Mouse (Mus musculus) lung, postnatal 0 days (tissue): Measurements from ENCODE around the gene Psmd9. TPM values are rescaled to one million over a fixed set of nuclear protein-coding genes. Genes with fewer than 3 reads are reported as not detected.
A peak's percentile ranks its signal among the peaks of the same experiment; 100 is the strongest.

Experiments
- ATAC-seq: fragments of 200-750 bp; cut with Nextera tagmentation; 2 replicates; pipeline ENCODE4 v1.8.0; 2017; ENCODE audit warnings: moderate library complexity
- DNase-seq: peaks from one replicate; pipeline ENCODE4 v3.0.0-alpha.2; 2016; ENCODE audit warnings: low spot score
- H3K27ac ChIP-seq: fragments of 300-500 bp; sonication (generic); 2 replicates; pipeline ENCODE4 v1.5.1; 2014; ENCODE audit warnings: antibody characterized with exemption, mild to moderate bottlenecking, low read length, mixed read lengths
- H3K27me3 ChIP-seq: fragments of 300-500 bp; sonication (generic); replicated peaks from 2 replicates; pipeline ENCODE4 v1.6.1; 2014; ENCODE audit warnings: low read length, mixed read lengths; ENCODE audit not compliant: insufficient read depth
- H3K36me3 ChIP-seq: fragments of 300-500 bp; sonication (generic); 2 replicates; pipeline ENCODE4 v1.6.1; 2014; ENCODE audit warnings: low read length, mixed read lengths; ENCODE audit not compliant: insufficient read depth
- H3K4me1 ChIP-seq: fragments of 300-500 bp; sonication (generic); 2 replicates; pipeline ENCODE4 v1.6.1; 2014; ENCODE audit warnings: antibody characterized with exemption, low read depth, low read length, mixed read lengths; ENCODE audit not compliant: insufficient read depth
- H3K4me2 ChIP-seq: fragments of 300-500 bp; sonication (generic); replicated peaks from 2 replicates; pipeline ENCODE4 v1.6.1; 2014; ENCODE audit warnings: low read depth, mild to moderate bottlenecking, low read length, moderate library complexity, mixed read lengths
- H3K4me3 ChIP-seq: fragments of 300-500 bp; sonication (generic); 2 replicates; pipeline ENCODE4 v1.5.1; 2014; ENCODE audit warnings: low read depth, low read length
- H3K9ac ChIP-seq: fragments of 300-500 bp; sonication (generic); replicated peaks from 2 replicates; pipeline ENCODE4 v1.6.1; 2014; ENCODE audit warnings: low read depth, mild to moderate bottlenecking
- H3K9me3 ChIP-seq: fragments of 300-500 bp; sonication (generic); 2 replicates; pipeline ENCODE4 v1.6.1; 2016; ENCODE audit warnings: low read length, mixed read lengths
- CTCF ChIP-seq: IDR thresholded peaks from 2 replicates; pipeline ENCODE4 v1.5.1; 2016; ENCODE audit warnings: antibody characterized with exemption, mild to moderate bottlenecking
- EP300 ChIP-seq: IDR thresholded peaks from 2 replicates; pipeline ENCODE4 v1.6.1; 2016; ENCODE audit warnings: antibody characterized with exemption, mild to moderate bottlenecking, control low read depth
- WGBS: fragments of 180-500 bp; shearing (Covaris S2); extraction: QIAGEN DNeasy Blood & Tissue Kit; methylation state at CpG from one replicate; pipeline ENCODE4 v1.1.7; 2014; 5-methylcytosine and 5-hydroxymethylcytosine counted together
- polyA plus RNA-seq: library from polyadenylated mRNA; unstranded; fragments of >200 nt; fragmentation: Nextera tagmentation; extraction: Ambion mirVana; gene quantifications from 2 replicates; pipeline ENCODE4 v1.2.1, GENCODE M21; 2015

Gene Psmd9
- polyA plus RNA-seq, 1 experiment from 2014 or later = 62.0 TPM

DNA sequence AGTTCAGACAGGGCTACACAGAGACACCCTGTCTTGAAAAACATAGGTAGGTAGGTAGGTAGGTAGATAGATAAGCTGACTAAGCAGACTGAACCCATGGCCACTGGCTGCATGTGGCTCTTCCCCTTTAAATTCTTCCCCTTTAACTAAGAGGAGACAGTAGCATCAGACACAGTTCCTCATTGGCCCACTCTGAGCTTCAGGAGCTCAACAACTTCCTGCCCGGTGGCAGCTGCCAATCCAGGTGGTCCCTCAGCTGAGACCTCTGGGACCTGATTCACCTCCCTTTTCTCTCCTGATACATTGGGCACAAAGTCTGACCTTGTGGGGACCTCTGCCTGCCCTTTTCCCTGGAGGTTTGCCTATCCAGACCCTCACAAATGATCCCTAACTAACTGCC is 16.3 kb upstream of the Psmd9 start:
- WGBS = 71% methylated on average over 1 of the region's 1 CpGs
- H3K4me1 ChIP-seq = peaks cover 11% of the 10 kb centered on the region
- TF ChIP-seq EP300 = no peak
- no peak for TF ChIP-seq CTCF

DNA sequence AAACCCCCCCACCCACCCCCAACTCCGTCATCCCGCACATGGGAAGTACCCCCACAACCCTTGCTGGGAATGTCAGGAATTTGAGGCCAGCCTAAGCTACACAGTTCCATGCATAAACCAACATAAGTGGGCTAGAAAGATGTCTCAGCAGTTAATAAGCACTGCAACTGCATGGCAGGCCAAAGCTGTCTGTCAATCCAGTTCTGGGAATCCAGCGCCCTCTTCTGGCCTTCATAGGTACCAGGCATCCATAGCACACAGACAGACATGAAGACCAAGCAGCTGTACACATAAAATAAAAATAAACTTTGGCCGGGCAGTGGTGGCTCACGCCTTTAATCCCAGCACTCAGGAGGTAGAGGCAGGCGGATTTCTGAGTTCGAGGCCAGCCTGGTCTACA is 13.8 kb upstream of the Psmd9 start:
- peak; percentile 57 for ATAC-seq
- no peak overlapping the region for H3K9ac ChIP-seq
- H3K36me3 ChIP-seq = peaks cover 41% of the 10 kb centered on the region
- no peak for TF ChIP-seq EP300
- TF ChIP-seq CTCF = peak; percentile 86
- peaks cover 6% of the 10 kb centered on the region for H3K4me1 ChIP-seq
- 22% methylated on average over 7 of the region's 7 CpGs for WGBS
- no peaks in the 10 kb centered on the region for H3K27me3 ChIP-seq
- H3K9me3 ChIP-seq = no peaks in the 10 kb centered on the region
- H3K4me3 ChIP-seq = no peak overlapping the region
- peak; percentile 88 for DNase-seq
- H3K27ac ChIP-seq = no peak overlapping the region
- H3K4me2 ChIP-seq = no peak overlapping the region

More for the DNA sequence above, 16.3 kb upstream of the Psmd9 start:
- no peaks in the 10 kb centered on the region for H3K9me3 ChIP-seq
- H3K36me3 ChIP-seq = peaks cover 20% of the 10 kb centered on the region
- no peak overlapping the region for H3K4me2 ChIP-seq
- DNase-seq (no peak), ATAC-seq (no peak)
- no peak overlapping the region for H3K27ac ChIP-seq
- H3K27me3 ChIP-seq = no peaks in the 10 kb centered on the region
- H3K4me3 ChIP-seq = no peak overlapping the region
- no peak overlapping the region for H3K9ac ChIP-seq

DNA sequence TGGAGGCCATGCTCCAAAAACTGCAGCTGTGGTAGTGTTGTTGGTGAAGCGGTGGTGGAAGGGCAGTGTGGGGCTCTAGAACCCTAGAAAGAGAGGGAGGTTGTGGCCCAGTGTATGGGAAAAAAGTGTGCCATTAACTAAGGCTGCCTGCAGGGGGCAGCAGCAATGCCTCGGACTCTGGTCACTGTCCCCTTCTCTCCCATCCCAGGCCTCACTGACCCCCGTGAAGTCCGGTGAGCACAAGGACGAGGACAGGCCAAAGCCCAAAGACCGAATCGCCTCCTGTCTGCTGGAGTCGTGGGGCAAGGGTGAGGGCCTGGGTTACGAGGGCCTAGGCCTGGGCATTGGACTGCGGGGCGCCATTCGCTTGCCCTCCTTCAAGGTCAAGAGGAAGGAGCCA is 12.4 kb upstream of the Psmd9 start:
- Histone ChIP-seq H3K4me2 (no peak overlapping the region), H3K36me3 (peaks cover 49% of the 10 kb centered on the region), H3K27ac (no peak overlapping the region), H3K9ac (no peak overlapping the region), H3K4me1 (no peaks in the 10 kb centered on the region), H3K27me3 (no peaks in the 10 kb centered on the region), H3K9me3 (no peaks in the 10 kb centered on the region), H3K4me3 (no peak overlapping the region)
- TF ChIP-seq CTCF = peak; percentile 64
- no peak for TF ChIP-seq EP300
- no peak for DNase-seq
- WGBS = 84% methylated on average over 12 of the region's 12 CpGs
- ATAC-seq = no peak

DNA sequence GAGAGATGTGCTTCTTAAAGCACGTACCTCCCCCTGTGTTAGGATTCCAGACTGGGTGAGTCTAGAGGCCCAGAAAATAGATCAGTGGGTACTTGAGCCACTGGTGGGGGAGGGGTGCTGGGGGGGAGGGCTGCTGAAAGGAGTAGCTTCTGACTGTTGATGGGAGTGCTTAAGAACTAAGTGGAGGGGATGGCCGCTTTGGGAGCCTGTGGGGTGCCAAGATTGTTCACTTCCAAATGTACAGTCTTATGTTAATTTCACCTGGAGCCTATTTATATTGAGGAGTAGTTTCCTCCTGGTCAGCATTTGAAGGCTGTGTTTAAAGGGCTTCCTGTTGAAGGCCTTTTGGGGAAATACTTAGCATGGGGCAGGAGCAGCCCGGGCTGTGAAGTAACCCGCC is 11.2 kb upstream of the Psmd9 start:
- H3K4me2 ChIP-seq = no peak overlapping the region
- 83% methylated on average over 4 of the region's 4 CpGs for WGBS
- TF ChIP-seq CTCF = no peak
- ATAC-seq (no peak), DNase-seq (no peak)
- no peak overlapping the region for H3K27ac ChIP-seq
- no peaks in the 10 kb centered on the region for H3K9me3 ChIP-seq
- H3K4me3 ChIP-seq = no peak overlapping the region
- no peak overlapping the region for H3K9ac ChIP-seq
- peaks cover 50% of the 10 kb centered on the region for H3K36me3 ChIP-seq
- H3K4me1 ChIP-seq = no peaks in the 10 kb centered on the region
- no peaks in the 10 kb centered on the region for H3K27me3 ChIP-seq

DNA sequence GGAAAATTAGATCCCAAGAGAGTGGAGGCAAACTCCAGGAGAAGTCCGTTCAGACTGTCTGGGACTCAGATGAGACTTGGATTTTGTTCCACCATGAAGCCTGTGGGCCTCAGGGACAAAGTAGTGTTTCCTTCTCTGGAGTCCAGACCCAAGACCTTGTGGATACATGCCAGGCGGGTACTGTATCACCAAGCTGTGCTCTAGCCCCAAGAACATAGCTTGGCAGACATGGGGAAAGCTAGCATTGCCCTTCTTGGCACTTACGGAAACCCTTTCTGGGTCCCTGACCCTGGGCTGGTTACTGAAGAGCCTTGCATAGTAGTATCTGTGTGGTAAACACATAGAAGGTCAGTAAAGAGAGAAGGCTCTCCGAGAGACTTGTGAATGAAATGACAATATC is 9.8 kb upstream of the Psmd9 start:
- ATAC-seq = no peak
- H3K4me3 ChIP-seq = no peak overlapping the region
- DNase-seq = no peak
- TF ChIP-seq EP300 (no peak), CTCF (no peak)
- H3K4me1 ChIP-seq = no peaks in the 10 kb centered on the region
- H3K27ac ChIP-seq = no peak overlapping the region
- no peak overlapping the region for H3K9ac ChIP-seq
- no peaks in the 10 kb centered on the region for H3K9me3 ChIP-seq
- H3K4me2 ChIP-seq = no peak overlapping the region
- peaks cover 58% of the 10 kb centered on the region for H3K36me3 ChIP-seq
- 94% methylated on average over 4 of the region's 4 CpGs for WGBS
- H3K27me3 ChIP-seq = no peaks in the 10 kb centered on the region

DNA sequence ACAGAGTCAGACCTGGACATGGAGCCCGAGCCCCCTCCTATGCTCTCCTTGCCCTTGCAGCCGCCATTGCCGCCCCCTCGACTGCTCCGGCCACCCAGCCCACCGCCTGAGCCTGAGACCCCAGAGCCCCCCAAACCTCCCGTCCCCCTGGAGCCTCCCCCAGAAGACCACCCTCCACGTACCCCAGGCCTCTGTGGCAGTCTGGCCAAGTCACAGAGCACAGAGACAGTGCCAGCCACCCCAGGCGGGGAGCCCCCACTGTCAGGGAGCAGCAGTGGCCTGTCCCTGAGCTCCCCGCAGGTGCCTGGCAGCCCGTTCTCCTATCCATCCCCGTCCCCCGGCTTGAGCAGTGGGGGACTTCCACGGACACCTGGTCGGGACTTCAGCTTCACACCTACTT is 9.3 kb upstream of the Psmd9 start:
- Histone ChIP-seq H3K4me3 (no peak overlapping the region), H3K9ac (no peak overlapping the region), H3K27me3 (no peaks in the 10 kb centered on the region), H3K4me1 (no peaks in the 10 kb centered on the region), H3K4me2 (no peak overlapping the region), H3K27ac (no peak overlapping the region), H3K9me3 (no peaks in the 10 kb centered on the region), H3K36me3 (peaks cover 58% of the 10 kb centered on the region)
- WGBS = 94% methylated on average over 13 of the region's 15 CpGs
- no peak for ATAC-seq
- DNase-seq = no peak
- no peak for TF ChIP-seq CTCF
- no peak for TF ChIP-seq EP300

DNA sequence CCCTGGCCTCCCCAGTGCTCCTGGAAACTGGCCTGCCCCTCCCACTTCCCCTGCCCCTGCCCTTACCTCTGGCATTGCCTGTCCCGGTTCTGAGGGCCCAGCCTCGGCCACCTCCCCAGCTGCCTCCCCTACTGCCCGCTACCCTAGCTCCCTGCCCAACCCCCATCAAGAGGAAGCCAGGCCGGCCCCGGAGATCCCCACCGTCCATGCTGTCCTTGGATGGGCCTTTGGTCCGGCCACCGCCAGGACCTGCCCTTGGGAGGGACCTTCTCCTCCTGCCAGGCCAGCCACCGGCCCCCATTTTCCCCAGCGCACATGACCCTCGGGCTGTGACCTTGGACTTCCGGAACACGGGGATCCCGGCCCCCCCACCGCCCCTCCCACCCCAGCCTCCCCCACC is 8.9 kb upstream of the Psmd9 start:
- H3K4me1 ChIP-seq = no peaks in the 10 kb centered on the region
- H3K9ac ChIP-seq = no peak overlapping the region
- H3K36me3 ChIP-seq = peaks cover 58% of the 10 kb centered on the region
- 89% methylated on average over 15 of the region's 15 CpGs for WGBS
- H3K4me3 ChIP-seq = no peak overlapping the region
- no peak overlapping the region for H3K27ac ChIP-seq
- H3K27me3 ChIP-seq = no peaks in the 10 kb centered on the region
- ATAC-seq (no peak), DNase-seq (no peak)
- no peak for TF ChIP-seq EP300
- no peak for TF ChIP-seq CTCF
- no peaks in the 10 kb centered on the region for H3K9me3 ChIP-seq
- H3K4me2 ChIP-seq = no peak overlapping the region
